Mouse (Mus musculus) embryonic facial prominence, embryonic 14.5 days (tissue): ENCODE results near the gene AI593442. TPM values are rescaled to one million over a fixed set of nuclear protein-coding genes. Genes with fewer than 3 reads are reported as not detected.

Experiments
- ATAC-seq: fragments of 200-750 bp; cut with Nextera tagmentation; 2 replicates; pipeline ENCODE4 v1.8.0; 2017; ENCODE audit warnings: low read depth, moderate number of reproducible peaks, moderate TSS enrichment
- DNase-seq: peaks from one replicate; pipeline ENCODE4 v3.0.0-alpha.2; 2015; ENCODE audit warnings: low spot score
- H3K27ac ChIP-seq: fragments of 300-500 bp; sonication (generic); replicated peaks from 2 replicates; pipeline ENCODE4 v1.5.1; 2014; ENCODE audit warnings: low read depth, mild to moderate bottlenecking, low read length, moderate library complexity
- H3K27me3 ChIP-seq: fragments of 300-500 bp; sonication (generic); replicated peaks from 2 replicates; pipeline ENCODE4 v1.6.1; 2014; ENCODE audit warnings: low read length; ENCODE audit not compliant: control insufficient read depth, insufficient read depth
- H3K36me3 ChIP-seq: fragments of 300-500 bp; sonication (generic); 2 replicates; pipeline ENCODE4 v1.6.1; 2014; ENCODE audit warnings: low read length, mixed read lengths; ENCODE audit not compliant: control insufficient read depth, insufficient read depth
- H3K4me1 ChIP-seq: fragments of 300-500 bp; sonication (generic); 2 replicates; pipeline ENCODE4 v1.6.1; 2014; ENCODE audit warnings: antibody characterized with exemption, low read length; ENCODE audit not compliant: control insufficient read depth, insufficient read depth
- H3K4me2 ChIP-seq: fragments of 300-500 bp; sonication (generic); 2 replicates; pipeline ENCODE4 v1.6.1; 2014; ENCODE audit warnings: low read depth, mild to moderate bottlenecking, low read length, moderate library complexity, mixed read lengths
- H3K4me3 ChIP-seq: fragments of 300-500 bp; sonication (generic); 2 replicates; pipeline ENCODE4 v1.5.1; 2014; ENCODE audit warnings: low read depth, mild to moderate bottlenecking, low read length
- H3K9ac ChIP-seq: fragments of 300-500 bp; sonication (generic); 2 replicates; pipeline ENCODE4 v1.6.1; 2014; ENCODE audit warnings: low read depth, mild to moderate bottlenecking, low read length, moderate library complexity, mixed read lengths
- H3K9me3 ChIP-seq: fragments of 300-500 bp; sonication (generic); 2 replicates; pipeline ENCODE4 v1.6.1; 2016; ENCODE audit warnings: low read length; ENCODE audit not compliant: control insufficient read depth
- WGBS: fragments of 180-500 bp; shearing (Covaris S2); extraction: QIAGEN DNeasy Blood & Tissue Kit; methylation state at CpG from one replicate; pipeline ENCODE4 v1.1.7; 2014; 5-methylcytosine and 5-hydroxymethylcytosine counted together
- polyA plus RNA-seq: library from polyadenylated mRNA; unstranded; fragments of >200 nt; fragmentation: Nextera tagmentation; extraction: Ambion mirVana; gene quantifications from 2 replicates; pipeline ENCODE4 v1.2.1, GENCODE M21; 2014

Gene AI593442
- polyA plus RNA-seq, result 4.5 and 5.3 TPM in 2 replicates

GRCm38 (mm10) chr9:52679362-52679947 lies at the start of gene AI593442:
Gene AI593442, minus strand, starts transcription at chr9:52679780.
- Histone ChIP-seq H3K4me2 (peak within 1 kb of the TSS; percentile 85), H3K4me1 (0 out of 2 replicates have a peak, but pooled peaks cover 8% of the 10 kb centered on the region), H3K27ac (no peak within 1 kb of the TSS), H3K4me3 (peak within 1 kb of the TSS; percentile 46), H3K9ac (peak within 1 kb of the TSS; percentile 54; the same call in 1 of the 2 replicates), H3K9me3 (no peaks in the 10 kb centered on the region), H3K27me3 (peaks cover 65% of the 10 kb centered on the region), H3K36me3 (no peaks in the 10 kb centered on the region)
- DNase-seq (peak; percentile 31), ATAC-seq (peak; percentile 76; the same call in 1 of the 2 replicates)
- 0% methylated on average over 8 of the region's 27 CpGs for WGBS

GRCm38 (mm10) chr9:52728806-52729205 lies 49.2 kb upstream of the AI593442 start:
- Histone ChIP-seq H3K9me3 (no peaks in the 10 kb centered on the region), H3K36me3 (no peaks in the 10 kb centered on the region), H3K4me2 (no peak overlapping the region), H3K9ac (no peak overlapping the region), H3K4me1 (no peaks in the 10 kb centered on the region), H3K27me3 (no peaks in the 10 kb centered on the region), H3K27ac (no peak overlapping the region), H3K4me3 (no peak overlapping the region)
- ATAC-seq, result no peak
- WGBS, result 76% methylated on average over 5 of the region's 5 CpGs
- DNase-seq, result no peak

GRCm38 (mm10) chr9:52722626-52723025 lies 43.0 kb upstream of the AI593442 start:
- ATAC-seq, result no peak
- 88% methylated on average over 1 of the region's 1 CpGs for WGBS
- Histone ChIP-seq H3K27ac (no peak overlapping the region), H3K4me1 (no peaks in the 10 kb centered on the region), H3K9ac (no peak overlapping the region), H3K4me2 (no peak overlapping the region), H3K36me3 (no peaks in the 10 kb centered on the region), H3K27me3 (no peaks in the 10 kb centered on the region), H3K4me3 (no peak overlapping the region), H3K9me3 (no peaks in the 10 kb centered on the region)
- DNase-seq, result no peak

GRCm38 (mm10) chr9:52719562-52719961 lies 40.0 kb upstream of the AI593442 start:
- no peak overlapping the region for H3K4me2 ChIP-seq
- no peaks in the 10 kb centered on the region for H3K4me1 ChIP-seq
- no peak overlapping the region for H3K9ac ChIP-seq
- no peak for DNase-seq
- H3K27me3 ChIP-seq, result no peaks in the 10 kb centered on the region
- no peak for ATAC-seq
- H3K27ac ChIP-seq, result no peak overlapping the region
- H3K4me3 ChIP-seq, result no peak overlapping the region
- 61% methylated on average over 2 of the region's 2 CpGs for WGBS
- H3K36me3 ChIP-seq, result no peaks in the 10 kb centered on the region
- H3K9me3 ChIP-seq, result no peaks in the 10 kb centered on the region

GRCm38 (mm10) chr9:52680036-52680435 lies 456 bp upstream of the AI593442 start:
- Histone ChIP-seq H3K27ac (no peak overlapping the region), H3K27me3 (peaks cover 65% of the 10 kb centered on the region), H3K4me2 (no peak overlapping the region), H3K9me3 (no peaks in the 10 kb centered on the region), H3K9ac (no peak overlapping the region), H3K4me3 (no peak overlapping the region), H3K36me3 (no peaks in the 10 kb centered on the region), H3K4me1 (0 out of 2 replicates have a peak, but pooled peaks cover 8% of the 10 kb centered on the region)
- 68% methylated on average over 5 of the region's 5 CpGs for WGBS
- DNase-seq, result no peak
- ATAC-seq, result no peak

- Histone ChIP-seq H3K9me3 (no peaks in the 10 kb centered on the region), H3K4me1 (0 out of 2 replicates have a peak, but pooled peaks cover 8% of the 10 kb centered on the region), H3K9ac (peak overlapping the region; percentile 54; the same call in 1 of the 2 replicates), H3K27me3 (peaks cover 65% of the 10 kb centered on the region), H3K36me3 (no peaks in the 10 kb centered on the region), H3K4me3 (peak overlapping the region; percentile 46), H3K4me2 (peak overlapping the region; percentile 85), H3K27ac (no peak overlapping the region)
- DNase-seq (no peak), ATAC-seq (no peak)
- 3% methylated on average over 7 of the region's 10 CpGs for WGBS
These were observed 753 bp downstream of the AI593442 start for GRCm38 (mm10) chr9:52678839-52679215.

GRCm38 (mm10) chr9:52678179-52678838 lies 1.3 kb downstream of the AI593442 start:
- peaks cover 66% of the 10 kb centered on the region for H3K27me3 ChIP-seq
- no peak overlapping the region for H3K27ac ChIP-seq
- peak overlapping the region; percentile 54 for H3K9ac ChIP-seq
- peak overlapping the region; percentile 85 for H3K4me2 ChIP-seq
- ATAC-seq (no peak), DNase-seq (peak; percentile 12)
- peak overlapping the region; percentile 46 for H3K4me3 ChIP-seq
- WGBS, result 1% methylated on average over 18 of the region's 28 CpGs
- no peaks in the 10 kb centered on the region for H3K9me3 ChIP-seq
- H3K4me1 ChIP-seq, result 0 out of 2 replicates have a peak, but pooled peaks cover 8% of the 10 kb centered on the region
- no peaks in the 10 kb centered on the region for H3K36me3 ChIP-seq

GRCm38 (mm10) chr9:52676587-52676986 lies 3.0 kb downstream of the AI593442 start:
- DNase-seq (peak; percentile 58), ATAC-seq (no peak)
- WGBS, result 19% methylated on average over 4 of the region's 4 CpGs
- no peak overlapping the region; the same call in 1 of the 2 replicates for H3K4me2 ChIP-seq
- no peaks in the 10 kb centered on the region for H3K36me3 ChIP-seq
- no peak overlapping the region for H3K4me3 ChIP-seq
- H3K27me3 ChIP-seq, result peaks cover 63% of the 10 kb centered on the region
- H3K9ac ChIP-seq, result no peak overlapping the region
- no peak overlapping the region for H3K27ac ChIP-seq
- 0 out of 2 replicates have a peak, but pooled peaks cover 8% of the 10 kb centered on the region for H3K4me1 ChIP-seq
- no peaks in the 10 kb centered on the region for H3K9me3 ChIP-seq
